Mouse (Mus musculus) neural tube, embryonic 12.5 days (tissue): ENCODE results near the gene Cerk. TPM values are rescaled to one million over a fixed set of nuclear protein-coding genes. Genes with fewer than 3 reads are reported as not detected.

Source experiments
- ATAC-seq: fragments of 200-750 bp; cut with Nextera tagmentation; 2 replicates; pipeline ENCODE4 v1.8.0; 2017; ENCODE audit warnings: low read depth, mild to moderate bottlenecking, moderate TSS enrichment, moderate library complexity; ENCODE audit not compliant: low FRiP score
- H3K27ac ChIP-seq: fragments of 300-500 bp; sonication (generic); 2 replicates; pipeline ENCODE4 v1.5.1; 2016
- H3K27me3 ChIP-seq: fragments of 300-500 bp; sonication (generic); replicated peaks from 2 replicates; pipeline ENCODE4 v1.6.1; 2016; ENCODE audit warnings: mild to moderate bottlenecking
- H3K36me3 ChIP-seq: fragments of 300-500 bp; sonication (generic); 2 replicates; pipeline ENCODE4 v1.6.1; 2016; ENCODE audit warnings: mild to moderate bottlenecking
- H3K4me1 ChIP-seq: fragments of 300-500 bp; sonication (generic); 2 replicates; pipeline ENCODE4 v1.6.1; 2016
- H3K4me2 ChIP-seq: fragments of 300-500 bp; sonication (generic); replicated peaks from 2 replicates; pipeline ENCODE4 v1.6.1; 2016; ENCODE audit warnings: mild to moderate bottlenecking
- H3K4me3 ChIP-seq: fragments of 300-500 bp; sonication (generic); 2 replicates; pipeline ENCODE4 v1.5.1; 2016
- H3K9ac ChIP-seq: fragments of 300-500 bp; sonication (generic); 2 replicates; pipeline ENCODE4 v1.6.1; 2016; ENCODE audit warnings: mild to moderate bottlenecking
- H3K9me3 ChIP-seq: fragments of 300-500 bp; sonication (generic); 2 replicates; pipeline ENCODE4 v1.6.1; 2016; ENCODE audit warnings: mild to moderate bottlenecking
- WGBS: fragments of 180-500 bp; shearing (Covaris S2); methylation state at CpG from one replicate; pipeline ENCODE4 v1.1.7; 2016; 5-methylcytosine and 5-hydroxymethylcytosine counted together
- polyA plus RNA-seq: library from polyadenylated mRNA; unstranded; fragments of >200 nt; fragmentation: Nextera tagmentation; extraction: Ambion mirVana; gene quantifications from 2 replicates; pipeline ENCODE4 v1.2.1, GENCODE M21; 2016

The Cerk gene
- polyA plus RNA-seq, 1 experiment from 2014 or later = 33.4 TPM

DNA sequence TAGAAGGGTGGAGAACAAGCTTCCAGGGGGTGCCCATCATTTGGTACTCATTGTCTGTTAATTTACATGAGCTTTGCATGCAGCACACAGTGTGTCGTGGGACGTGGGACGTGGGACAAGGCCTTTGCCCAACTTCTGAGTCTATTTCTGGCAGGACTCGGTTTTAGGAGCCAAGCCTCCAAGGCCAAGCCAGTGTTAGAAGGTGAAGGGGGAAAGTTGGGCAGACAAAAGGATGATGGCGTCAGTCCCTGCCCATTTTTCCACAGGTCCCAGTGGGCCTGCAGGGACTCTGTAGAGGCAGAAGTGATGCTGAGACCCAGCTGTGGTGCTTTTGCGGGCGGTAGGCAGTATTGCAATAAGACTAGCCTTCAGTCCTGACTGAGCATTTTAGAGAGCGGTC, 95.4 kb downstream of the Cerk start:
- Histone ChIP-seq H3K9me3 (no peaks in the 10 kb centered on the region), H3K9ac (no peak overlapping the region), H3K27me3 (no peaks in the 10 kb centered on the region), H3K4me1 (peaks cover 59% of the 10 kb centered on the region), H3K4me2 (no peak overlapping the region), H3K36me3 (0 out of 2 replicates have a peak, but pooled peaks cover 4% of the 10 kb centered on the region), H3K27ac (no peak overlapping the region), H3K4me3 (no peak overlapping the region)
- WGBS = 89% methylated on average over 8 of the region's 8 CpGs
- ATAC-seq = no peak

- Histone ChIP-seq H3K4me3 (no peak overlapping the region), H3K4me2 (no peak overlapping the region), H3K9me3 (no peaks in the 10 kb centered on the region), H3K36me3 (0 out of 2 replicates have a peak, but pooled peaks cover 2% of the 10 kb centered on the region), H3K9ac (no peak overlapping the region), H3K27ac (no peak overlapping the region), H3K27me3 (no peaks in the 10 kb centered on the region), H3K4me1 (peaks cover 64% of the 10 kb centered on the region)
- ATAC-seq = no peak
- WGBS = 31% methylated on average over 11 of the region's 11 CpGs
Observed at GRCm38 (mm10) chr15:86089991-86090529, 95.9 kb downstream of the Cerk start.

Other genes with a start within 250 kb of the Cerk start
- gene Celsr1, start 152.4 kb downstream of the Cerk start, polyA plus RNA-seq = 3.6 TPM in 2 replicates
- 29.9 and 33.3 TPM in 2 replicates for gene Gramd4, start 128.4 kb downstream of the Cerk start, polyA plus RNA-seq
- 12.6 and 13.6 TPM in 2 replicates for gene Tbc1d22a, start 28.3 kb upstream of the Cerk start, polyA plus RNA-seq